Mouse (Mus musculus): ENCODE results near the gene Tmed4. TPM values are rescaled to one million over a fixed set of nuclear protein-coding genes. Genes with fewer than 3 reads are reported as not detected.

The Tmed4 gene
- total RNA-seq, 2 experiments from 2014 or later: 86.8 to 99.1 TPM

Other genes starting within 250 kb of the Tmed4 start
- gene Camk2b, start 208.5 kb downstream of the Tmed4 start, total RNA-seq (2021): 100 to 1,000 TPM; 644 to 664 TPM
- gene A730071L15Rik, start 74.8 kb downstream of the Tmed4 start, total RNA-seq (2021): under 1 TPM in 1 of 2 experiments, not detected in 1; 0.25 TPM
- 100 to 1,000 TPM; 120 to 133 TPM for gene Nudcd3, start 74.5 kb downstream of the Tmed4 start, total RNA-seq (2021)
- 1 to 10 TPM in 1 of 2 experiments, under 1 TPM in 1; 0.72 to 1.2 TPM for gene Npc1l1, start 44.7 kb downstream of the Tmed4 start, total RNA-seq (2021)
- gene Ddx56, start 7.1 kb downstream of the Tmed4 start, total RNA-seq (2021): 10 to 100 TPM; 45.8 to 46.5 TPM
- gene Ogdh, start 16.8 kb upstream of the Tmed4 start, total RNA-seq (2021): 100 to 1,000 TPM; 245 to 252 TPM
- 100 to 1,000 TPM; 222 to 224 TPM for gene Zmiz2, start 114.2 kb upstream of the Tmed4 start, total RNA-seq (2021)
- gene Ppia, start 140.6 kb upstream of the Tmed4 start, total RNA-seq (2021): 1,000 to 10,000 TPM; 1,722 to 2,059 TPM
- gene H2afv, start 169.6 kb upstream of the Tmed4 start, total RNA-seq (2021): 10 to 100 TPM; 41.4 to 43.4 TPM
- gene Purb, start 201.0 kb upstream of the Tmed4 start, total RNA-seq (2021): 100 to 1,000 TPM; 283 to 295 TPM
- 1 to 10 TPM in 1 of 2 experiments, under 1 TPM in 1; 0.57 to 1.3 TPM for gene Myo1g, start 246.1 kb upstream of the Tmed4 start, total RNA-seq (2021)